In genomic region chr15:97787799-97788667, GRCm38 (mm10) we compare ENCODE assay signal across 10 mouse cellular contexts. TPM values are rescaled to one million over a fixed set of nuclear protein-coding genes. Genes with fewer than 3 reads are reported as not detected.
DNase-seq lines count a peak whose midpoint lies in the region; ATAC-seq and TF ChIP-seq lines count a peak whose summit lies in the region.
"Had no signal": no experiment of that assay in that cellular context is flagged by ENCODE, and none has a peak within 500 bp of the region (broad histone marks: within the 10 kb centered on the region; RNA-seq: fewer than 3 reads in every experiment).

No protein-coding gene starts in this region.

- H3K9ac ChIP-seq in hindbrain, postnatal 0 days (replicated peaks; ENCODE audit: low read length): no peak overlapping the region
- H3K9ac ChIP-seq: embryonic facial prominence, embryonic 13.5 days had no signal

- no peak for TF ChIP-seq CTCF in kidney, adult 2 months (conservative IDR thresholded peaks at IDR 0.05; ENCODE audit: insufficient read depth, insufficient read length, low read depth, low read length)
- no peak for TF ChIP-seq CTCF in G1E (IDR thresholded peaks at IDR 0.05; ENCODE audit: low read depth, low read length)
- no peak for TF ChIP-seq CTCF in hindbrain, postnatal 0 days (IDR thresholded peaks at IDR 0.05; ENCODE audit: low read depth)

- no peak overlapping the region for H3K4me2 ChIP-seq in hindbrain, postnatal 0 days (ENCODE audit: low read depth, low read length)
- H3K4me2 ChIP-seq: embryonic facial prominence, embryonic 13.5 days had no signal

- no peaks in the 10 kb centered on the region for H3K9me3 ChIP-seq in G1E (replicated peaks)
- no peaks in the 10 kb centered on the region for H3K9me3 ChIP-seq in hindbrain, postnatal 0 days (ENCODE audit: low read length)
- H3K9me3 ChIP-seq: embryonic facial prominence, embryonic 13.5 days had no signal

- TF ChIP-seq POLR2A in kidney, adult 2 months (IDR thresholded peaks at IDR 0.05; ENCODE audit: low read depth, low read length): no peak

- no peaks in the 10 kb centered on the region for H3K36me3 ChIP-seq in kidney, adult 2 months (ENCODE audit: control insufficient read depth, insufficient read depth, low read length)
- H3K36me3 ChIP-seq in G1E (replicated peaks): peaks cover 73% of the 10 kb centered on the region
- H3K36me3 ChIP-seq in hindbrain, postnatal 0 days (ENCODE audit: insufficient read depth, low read length): peaks cover 6% of the 10 kb centered on the region; the same call in 1 of the 2 replicates

- 66% methylated on average over 19 of the region's 19 CpGs for WGBS in kidney, adult 2 months
- 60% methylated on average over 19 of the region's 19 CpGs for WGBS in hindbrain, postnatal 0 days

- H3K4me1 ChIP-seq in kidney, adult 2 months (ENCODE audit: control insufficient read depth, insufficient read depth, low read length): peaks cover 29% of the 10 kb centered on the region
- H3K4me1 ChIP-seq in G1E (ENCODE audit: insufficient read depth, low read depth, low read length): peaks cover 79% of the 10 kb centered on the region
- peaks cover 10% of the 10 kb centered on the region for H3K4me1 ChIP-seq in hindbrain, postnatal 0 days (ENCODE audit: insufficient read depth, low read length)

- no peak for ATAC-seq in CD4-positive, CD25-positive, alpha-beta regulatory T cell, adult 4 months
- ATAC-seq in G1E (ENCODE audit: extremely low read depth, insufficient number of reproducible peaks, low FRiP score, poor library complexity, severe bottlenecking): peak; percentile 50
- no peak for ATAC-seq in hindbrain, postnatal 0 days

- no peak overlapping the region for H3K4me3 ChIP-seq in kidney, adult 2 months (ENCODE audit: insufficient read depth, low read depth, low read length)
- peak overlapping the region; percentile 95; the same call in 1 of the 2 replicates for H3K4me3 ChIP-seq in G1E (ENCODE audit: low read depth, low read length)
- no peak overlapping the region for H3K4me3 ChIP-seq in hindbrain, postnatal 0 days (ENCODE audit: low read length)
- H3K4me3 ChIP-seq: embryonic facial prominence, embryonic 13.5 days had no signal

- no peak overlapping the region for H3K27ac ChIP-seq in kidney, adult 2 months (ENCODE audit: insufficient read depth, low read depth, low read length)
- peak overlapping the region; percentile 17; the same call in 1 of the 2 replicates for H3K27ac ChIP-seq in hindbrain, postnatal 0 days
- H3K27ac ChIP-seq: embryonic facial prominence, embryonic 13.5 days had no signal

- H3K27me3 ChIP-seq in kidney, adult 2 months (replicated peaks; ENCODE audit: control insufficient read depth, insufficient read depth, low read length): no peaks in the 10 kb centered on the region
- H3K27me3 ChIP-seq in G1E (ENCODE audit: insufficient read depth, low read length): no peaks in the 10 kb centered on the region
- no peaks in the 10 kb centered on the region for H3K27me3 ChIP-seq in hindbrain, postnatal 0 days (ENCODE audit: insufficient read depth, low read length)
- H3K27me3 ChIP-seq: embryonic facial prominence, embryonic 13.5 days had no signal

- peak; percentile 44 for DNase-seq in CD4-positive, CD25-positive, alpha-beta regulatory T cell, adult 2 months (ENCODE audit: low read depth, low spot score)
- peak; percentile 21 for DNase-seq in kidney, adult 2 months
- DNase-seq in kidney, postnatal 36 days: no peak
- peak; percentile 60 for DNase-seq in G1E (ENCODE audit: low spot score)
- DNase-seq in hindbrain, postnatal 0 days (ENCODE audit: low spot score): no peak
- no peak for DNase-seq in layer of hippocampus, adult 9-10 months (ENCODE audit: low spot score)
- no peak for DNase-seq in retina, embryonic 14.5 days (ENCODE audit: low spot score)

RNA-seq across cellular contexts. Expression of gene Slc48a1, which starts 9.7 kb away (rescaled TPM):
- 10 to 100 TPM; 33.9 to 37.1 TPM for polyA plus RNA-seq in CD4-positive, CD25-positive, alpha-beta regulatory T cell, adult 4 months (2017; shearing (Covaris generic))
- polyA plus RNA-seq in kidney, adult 2 months (2012; rRNA removed): 182 and 203 TPM in 2 replicates
- total RNA-seq in G1E (2014; fragmentation: Nextera tagmentation) (210 and 256 TPM in 2 replicates), G1E (2017) (108 and 116 TPM in 2 replicates)
- 113 and 125 TPM in 2 replicates for polyA plus RNA-seq in G1E (2012)
- total RNA-seq in hindbrain, postnatal 0 days (2014; rRNA removed): 84.4 and 89.3 TPM in 2 replicates
- 140 and 152 TPM in 2 replicates for polyA plus RNA-seq in hindbrain, postnatal 0 days (2015; fragmentation: Nextera tagmentation; extraction: Ambion mirVana)

RNA-seq across cellular contexts. Expression of gene Rapgef3, which starts 20.3 kb away (rescaled TPM):
- 1 to 10 TPM in 1 of 2 experiments, under 1 TPM in 1; 0.31 to 1.5 TPM for polyA plus RNA-seq in CD4-positive, CD25-positive, alpha-beta regulatory T cell, adult 4 months (2017; shearing (Covaris generic))
- polyA plus RNA-seq in kidney, adult 2 months (2012; rRNA removed): 136 and 184 TPM in 2 replicates
- not detected in 2 replicates for total RNA-seq in G1E (2014; fragmentation: Nextera tagmentation)
- under 0.01 and 0.05 TPM in 2 replicates for total RNA-seq in G1E (2017)
- 0.23 and 0.25 TPM in 2 replicates for polyA plus RNA-seq in G1E (2012)
- total RNA-seq in hindbrain, postnatal 0 days (2014; rRNA removed): 26.4 and 41.9 TPM in 2 replicates
- 10.3 and 12.2 TPM in 2 replicates for polyA plus RNA-seq in hindbrain, postnatal 0 days (2015; fragmentation: Nextera tagmentation; extraction: Ambion mirVana)

RNA-seq across cellular contexts. Expression of gene Hdac7, which starts 56.3 kb away (rescaled TPM):
- 10 to 100 TPM; 68.2 to 74.2 TPM for polyA plus RNA-seq in CD4-positive, CD25-positive, alpha-beta regulatory T cell, adult 4 months (2017; shearing (Covaris generic))
- polyA plus RNA-seq in kidney, adult 2 months (2012; rRNA removed): 41.6 and 45.4 TPM in 2 replicates
- total RNA-seq in G1E (2014; fragmentation: Nextera tagmentation) (20.4 and 21.1 TPM in 2 replicates), G1E (2017) (3.0 and 3.9 TPM in 2 replicates)
- 117 and 164 TPM in 2 replicates for polyA plus RNA-seq in G1E (2012)
- total RNA-seq in hindbrain, postnatal 0 days (2014; rRNA removed): 23.6 and 28.6 TPM in 2 replicates
- 21.7 and 23.7 TPM in 2 replicates for polyA plus RNA-seq in hindbrain, postnatal 0 days (2015; fragmentation: Nextera tagmentation; extraction: Ambion mirVana)

RNA-seq across cellular contexts. Expression of gene Endou, which starts 56.9 kb away (rescaled TPM):
- under 1 TPM in 1 of 2 experiments, not detected in 1; 0.22 TPM for polyA plus RNA-seq in CD4-positive, CD25-positive, alpha-beta regulatory T cell, adult 4 months (2017; shearing (Covaris generic))
- 2.4 and 2.9 TPM in 2 replicates for polyA plus RNA-seq in kidney, adult 2 months (2012; rRNA removed)
- total RNA-seq in G1E (2014; fragmentation: Nextera tagmentation) (not detected in 2 replicates), G1E (2017) (0.05 and 0.17 TPM in 2 replicates)
- not detected in 2 replicates for polyA plus RNA-seq in G1E (2012)
- total RNA-seq in hindbrain, postnatal 0 days (2014; rRNA removed): 0.10 TPM in 1 of 2 replicates, not detected in the other
- polyA plus RNA-seq in hindbrain, postnatal 0 days (2015; fragmentation: Nextera tagmentation; extraction: Ambion mirVana): 0.44 and 0.49 TPM in 2 replicates
- polyA plus RNA-seq: intestine, embryonic 14.5 days had no signal

Comparison
In these comparisons a context has a peak if more than half of its experiments do, and no peak if none do; other contexts are left out.
1. DNase-seq: peak in CD4-positive, CD25-positive, alpha-beta regulatory T cell, adult 2 months (single experiment), kidney, adult 2 months (single experiment) and G1E (single experiment); none in kidney, postnatal 36 days (0 of 2), hindbrain, postnatal 0 days (single experiment), layer of hippocampus, adult 9-10 months (single experiment) and retina, embryonic 14.5 days (single experiment).
2. RNA of gene Rapgef3, which starts 20.3 kb away (polyA plus RNA-seq): 136 to 184 TPM in kidney, adult 2 months; 10.3 to 12.2 TPM in hindbrain, postnatal 0 days, 0.31 to 1.5 TPM in CD4-positive, CD25-positive, alpha-beta regulatory T cell, adult 4 months and 0.23 to 0.25 TPM in G1E; every median in the first group is over 10 times any median in the second.